Mouse (Mus musculus): ENCODE measurements around the gene Ascl2.

The Ascl2 gene

DNA sequence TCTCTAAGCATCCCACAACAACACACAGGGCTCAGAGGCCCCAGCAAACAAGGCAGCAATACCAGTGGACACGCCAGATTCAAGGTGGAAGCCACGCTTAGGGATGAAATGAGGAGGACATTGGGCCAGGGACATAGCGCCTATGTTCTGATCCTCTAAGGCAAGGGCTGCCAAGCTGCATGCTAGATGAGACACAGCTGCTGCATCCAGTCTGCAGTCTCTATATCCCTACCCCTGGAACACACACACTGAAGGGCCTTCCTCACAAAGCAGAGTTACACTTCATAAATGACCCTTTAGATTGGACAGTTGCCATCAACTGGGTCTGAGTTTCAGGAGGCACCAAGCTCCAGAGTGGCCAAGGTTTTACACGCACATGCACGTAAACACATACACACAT lies 51.4 kb downstream of the Ascl2 start:
- no peak for DNase-seq (ENCODE audit: inconsistent ontology term)

All from Muller cell, postnatal 12 days (primary cell).